Mouse (Mus musculus): ENCODE results near the gene Prex1.

The Prex1 gene

GRCm38 (mm10) chr2:166632571-166633361, 80.9 kb downstream of the Prex1 start:
- DNase-seq (ENCODE audit: low spot score) = no peak

- no peak for DNase-seq (ENCODE audit: low spot score)
Measured at GRCm38 (mm10) chr2:166631621-166632171, 81.9 kb downstream of the Prex1 start.

- DNase-seq (ENCODE audit: low spot score) = no peak
Measured at GRCm38 (mm10) chr2:166631189-166631588, 82.4 kb downstream of the Prex1 start.

- DNase-seq (ENCODE audit: low spot score) = no peak
Measured at GRCm38 (mm10) chr2:166629941-166630674, 83.5 kb downstream of the Prex1 start.

- no peak for DNase-seq (ENCODE audit: low spot score)
Measured at GRCm38 (mm10) chr2:166627578-166627977, 86.1 kb downstream of the Prex1 start.

- no peak for DNase-seq (ENCODE audit: low spot score)
Measured at GRCm38 (mm10) chr2:166625219-166625618, 88.4 kb downstream of the Prex1 start.

- no peak for DNase-seq (ENCODE audit: low spot score)
Measured at GRCm38 (mm10) chr2:166623081-166623567, 90.5 kb downstream of the Prex1 start.

- no peak for DNase-seq (ENCODE audit: low spot score)
Measured at GRCm38 (mm10) chr2:166622590-166622989, 91.0 kb downstream of the Prex1 start.

- DNase-seq (ENCODE audit: low spot score) = no peak
Measured at GRCm38 (mm10) chr2:166622079-166622478, 91.6 kb downstream of the Prex1 start.

- no peak for DNase-seq (ENCODE audit: low spot score)
Measured at GRCm38 (mm10) chr2:166620529-166621466, 92.8 kb downstream of the Prex1 start.

GRCm38 (mm10) chr2:166619906-166620490, 93.6 kb downstream of the Prex1 start:
- DNase-seq (ENCODE audit: low spot score) = no peak

GRCm38 (mm10) chr2:166619270-166619669, 94.4 kb downstream of the Prex1 start:
- no peak for DNase-seq (ENCODE audit: low spot score)

GRCm38 (mm10) chr2:166617706-166618105, 95.9 kb downstream of the Prex1 start:
- no peak for DNase-seq (ENCODE audit: low spot score)

- DNase-seq (ENCODE audit: low spot score) = no peak
Measured at GRCm38 (mm10) chr2:166615338-166616075, 98.1 kb downstream of the Prex1 start.

- DNase-seq (ENCODE audit: low spot score) = no peak
Measured at GRCm38 (mm10) chr2:166610271-166610670, 103.4 kb downstream of the Prex1 start.

GRCm38 (mm10) chr2:166608509-166608908, 105.1 kb downstream of the Prex1 start:
- DNase-seq (ENCODE audit: low spot score) = no peak

- no peak for DNase-seq (ENCODE audit: low spot score)
Measured at GRCm38 (mm10) chr2:166606481-166607245, 107.0 kb downstream of the Prex1 start.

- DNase-seq (ENCODE audit: low spot score) = no peak
Measured at GRCm38 (mm10) chr2:166606053-166606452, 107.6 kb downstream of the Prex1 start.

- no peak for DNase-seq (ENCODE audit: low spot score)
Measured at GRCm38 (mm10) chr2:166605164-166605831, 108.3 kb downstream of the Prex1 start.

All from left cerebral cortex, adult 11 months (tissue).